Mouse (Mus musculus): ENCODE results near the gene Ptger3. TPM values are rescaled to one million over a fixed set of nuclear protein-coding genes. Genes with fewer than 3 reads are reported as not detected.

Gene Ptger3
- polyA plus RNA-seq, 1 experiment from 2014 or later = 2.5 TPM

DNA sequence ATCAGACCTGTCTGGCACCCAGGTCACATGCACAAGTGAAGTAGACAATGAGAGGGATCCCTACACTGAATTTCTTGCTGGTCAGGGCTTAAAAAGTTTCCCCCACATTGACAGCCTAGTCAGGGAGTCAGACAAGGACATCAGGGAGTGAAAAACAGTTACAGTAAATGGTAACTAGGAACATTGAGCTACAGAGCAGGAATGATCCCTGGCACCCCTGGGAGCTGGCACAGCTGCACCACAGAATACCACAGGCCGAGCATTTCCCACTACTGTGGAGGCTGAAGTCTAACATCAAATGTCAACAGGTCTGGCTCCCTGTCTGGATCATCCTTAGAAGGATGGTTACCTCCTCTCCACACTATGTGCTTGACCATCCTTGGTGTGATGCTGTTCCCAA lies 98.8 kb downstream of the Ptger3 start:
- Histone ChIP-seq H3K4me2 (replicated peaks) (no peak overlapping the region), H3K27me3 (no peaks in the 10 kb centered on the region), H3K27ac (replicated peaks) (no peak overlapping the region), H3K4me1 (no peaks in the 10 kb centered on the region), H3K9me3 (no peaks in the 10 kb centered on the region), H3K36me3 (no peaks in the 10 kb centered on the region), H3K9ac (replicated peaks) (no peak overlapping the region), H3K4me3 (no peak overlapping the region)
- no peak for ATAC-seq (replicated peaks)
- WGBS = 76% methylated on average over 1 of the region's 1 CpGs

- Histone ChIP-seq H3K4me2 (replicated peaks) (no peak overlapping the region), H3K27ac (replicated peaks) (no peak overlapping the region), H3K36me3 (no peaks in the 10 kb centered on the region), H3K27me3 (no peaks in the 10 kb centered on the region), H3K9me3 (no peaks in the 10 kb centered on the region), H3K4me1 (no peaks in the 10 kb centered on the region), H3K4me3 (no peak overlapping the region), H3K9ac (replicated peaks) (no peak overlapping the region)
- ATAC-seq (replicated peaks) = no peak
- whole genome bisulfite sequencing = 62% methylated on average over 2 of the region's 2 CpGs
These were observed 99.5 kb downstream of the Ptger3 start for GRCm38 (mm10) chr3:157666142-157666541.

DNA sequence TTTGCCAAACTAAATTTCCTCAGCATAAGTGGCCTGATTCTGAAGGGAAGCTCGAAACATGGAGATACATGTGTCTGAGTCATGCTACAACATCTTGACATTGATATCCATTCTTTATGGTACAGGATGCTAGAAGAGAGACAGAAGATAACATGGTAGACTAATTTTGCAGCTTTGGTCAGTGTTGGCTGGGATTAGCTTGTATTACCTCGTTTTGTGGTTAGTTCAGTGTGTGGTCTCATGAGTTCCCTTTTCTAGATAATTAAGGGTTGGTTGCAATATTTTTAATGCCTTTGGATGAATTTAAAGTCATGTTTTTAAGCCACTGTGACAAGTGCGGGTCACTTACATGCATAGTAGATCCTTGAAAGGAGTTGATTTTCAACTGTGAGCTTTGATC lies 119.4 kb downstream of the Ptger3 start:
- WGBS = 80% methylated on average over 3 of the region's 3 CpGs
- no peaks in the 10 kb centered on the region for H3K4me1 ChIP-seq
- no peaks in the 10 kb centered on the region for H3K36me3 ChIP-seq
- no peak overlapping the region for H3K27ac ChIP-seq (replicated peaks)
- ATAC-seq (replicated peaks) = no peak
- H3K4me2 ChIP-seq (replicated peaks) = no peak overlapping the region
- H3K9ac ChIP-seq (replicated peaks) = no peak overlapping the region
- no peaks in the 10 kb centered on the region for H3K27me3 ChIP-seq
- no peak overlapping the region for H3K4me3 ChIP-seq
- H3K9me3 ChIP-seq = no peaks in the 10 kb centered on the region

DNA sequence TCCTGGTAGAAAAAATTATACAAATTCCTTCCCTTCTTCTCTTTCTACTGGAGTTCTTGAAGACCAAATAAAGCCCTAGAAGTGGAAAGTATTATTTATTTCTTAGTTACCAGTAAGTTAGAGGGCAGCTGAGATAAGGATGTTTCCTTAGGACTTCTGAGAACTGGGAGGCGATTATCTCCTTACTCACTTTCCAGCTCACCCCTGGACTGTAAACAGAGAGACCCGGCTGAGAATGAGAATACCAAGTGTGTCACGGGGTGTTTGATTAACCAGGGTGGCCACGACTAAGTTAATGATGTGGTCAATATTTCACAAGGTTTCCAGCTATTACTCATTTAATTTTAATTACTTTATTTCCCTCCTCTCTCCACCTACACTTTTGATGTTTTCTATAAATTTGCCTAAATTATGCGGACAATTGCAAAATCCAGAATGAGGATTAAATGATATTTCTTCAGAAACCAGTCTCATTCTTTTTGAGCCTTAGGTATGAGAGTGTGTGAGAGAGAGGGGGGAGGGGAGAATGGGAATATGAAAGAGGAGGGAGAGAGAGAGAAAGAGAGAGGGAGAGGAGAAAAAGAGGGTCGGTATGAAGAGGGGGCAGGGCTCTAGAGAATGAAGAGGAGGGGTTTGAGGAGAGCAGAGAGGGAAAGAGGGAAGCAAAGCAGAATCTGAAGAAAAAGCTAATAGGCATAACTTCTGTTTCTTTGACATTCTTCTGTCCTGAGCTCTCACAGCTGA lies 121.9 kb downstream of the Ptger3 start:
- Histone ChIP-seq H3K9me3 (no peaks in the 10 kb centered on the region), H3K4me3 (no peak overlapping the region), H3K4me1 (no peaks in the 10 kb centered on the region), H3K27me3 (no peaks in the 10 kb centered on the region), H3K4me2 (replicated peaks) (no peak overlapping the region), H3K36me3 (no peaks in the 10 kb centered on the region), H3K9ac (replicated peaks) (no peak overlapping the region), H3K27ac (replicated peaks) (no peak overlapping the region)
- no peak for ATAC-seq (replicated peaks)
- 66% methylated on average over 6 of the region's 6 CpGs for WGBS

MicroRNAs encoded within 50 kb of the gene (microRNA counts, 519-probe panel; counts per million panel counts)
- microRNA mmu-miR-186 = 2,509 counts per million, percentile 54 among the panel's probes with 10 or more counts

Small RNA genes lying within 50 kb of the gene (microRNA-seq; reads per million reads assigned to microRNA genes)
- gene Mir186 = 645 reads per million, percentile 75 among the genes with 10 or more reads in this experiment

Other genes with a start within 250 kb of the Ptger3 start
- 115 and 126 TPM in 2 replicates for gene Zranb2, start 32.7 kb upstream of the Ptger3 start, polyA plus RNA-seq (2015; fragmentation: Nextera tagmentation; extraction: Ambion mirVana)

All from forebrain, embryonic 15.5 days (tissue).